Mouse (Mus musculus): ENCODE measurements around the gene Pitx1. TPM values are rescaled to one million over a fixed set of nuclear protein-coding genes. Genes with fewer than 3 reads are reported as not detected.

Gene Pitx1
- polyA plus RNA-seq, 1 experiment = not detected

DNA sequence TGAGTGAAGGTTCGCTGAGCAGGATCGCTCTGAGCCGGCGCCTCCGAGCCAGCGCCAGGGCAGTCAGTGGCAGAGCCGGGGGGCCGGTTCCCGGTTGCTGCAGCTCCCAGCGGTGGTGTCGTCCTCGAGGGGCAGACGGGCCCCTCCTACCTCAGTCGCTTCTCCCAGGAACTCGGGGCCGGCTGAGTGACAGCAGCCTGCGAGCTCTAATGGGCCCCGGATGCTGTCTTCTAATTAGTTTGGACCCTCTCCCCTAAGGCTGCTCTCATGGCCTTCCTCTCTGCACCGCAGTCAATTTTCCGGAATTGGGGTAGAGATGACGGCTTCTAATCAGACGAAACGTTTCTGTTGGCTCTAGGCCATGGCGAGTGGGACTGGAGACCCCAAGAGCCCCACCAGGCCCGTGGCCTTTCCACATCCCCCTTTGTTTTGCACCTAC, 4.3 kb downstream of the Pitx1 start:
- no peak for DNase-seq (ENCODE audit: extremely low spot score in 1 of 2, low spot score in 1 of 2)

- DNase-seq (ENCODE audit: extremely low spot score in 1 of 2, low spot score in 1 of 2) = no peak
These were observed 4.9 kb downstream of the Pitx1 start for GRCm38 (mm10) chr13:55830833-55831721.

GRCm38 (mm10) chr13:55830081-55830832, 5.7 kb downstream of the Pitx1 start:
- no peak for DNase-seq (ENCODE audit: extremely low spot score in 1 of 2, low spot score in 1 of 2)

GRCm38 (mm10) chr13:55829018-55829655, 6.9 kb downstream of the Pitx1 start:
- no peak for DNase-seq (ENCODE audit: extremely low spot score in 1 of 2, low spot score in 1 of 2)

DNA sequence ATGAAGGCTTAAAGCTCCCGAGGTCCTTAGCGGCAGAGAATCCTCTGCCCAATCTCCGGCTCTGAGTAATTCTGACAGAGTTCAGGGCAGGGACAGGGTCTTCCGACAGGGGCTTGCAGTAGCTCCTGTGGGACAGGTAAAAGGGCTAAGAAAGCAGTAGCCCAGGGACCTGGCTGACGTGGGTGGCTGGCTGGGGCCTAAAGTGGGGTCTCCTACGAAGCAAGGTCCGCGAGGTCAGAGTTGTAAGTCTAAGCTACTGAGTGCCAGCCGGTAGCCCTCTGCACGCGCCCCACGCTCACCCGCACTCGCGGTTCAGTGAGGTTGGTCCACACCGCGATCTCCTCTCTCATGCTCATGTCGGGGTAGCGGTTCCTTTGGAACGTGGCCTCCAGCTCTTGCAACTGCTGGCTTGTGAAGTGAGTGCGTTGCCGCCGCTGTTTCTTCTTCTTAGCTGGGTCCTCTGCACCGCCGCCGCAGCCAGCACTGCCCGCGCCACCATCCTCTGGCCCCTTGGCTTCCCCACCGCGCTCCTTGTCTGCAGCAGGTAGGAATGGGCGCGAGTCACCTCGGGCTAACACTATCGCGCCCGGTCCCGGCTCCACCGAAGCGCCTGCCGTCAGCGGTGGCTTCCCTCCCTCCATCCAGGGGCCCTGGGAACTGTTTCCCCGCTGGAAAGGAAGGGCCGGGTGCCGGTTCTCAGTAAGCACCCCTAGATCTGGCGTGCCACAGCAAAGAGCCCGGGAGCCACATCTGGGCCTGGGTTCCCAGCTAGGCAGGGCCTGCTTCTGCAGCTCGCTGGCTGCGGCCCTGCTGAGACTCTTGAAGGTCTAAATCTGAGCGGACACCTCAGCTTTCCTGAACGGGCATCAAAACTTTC, 7.6 kb downstream of the Pitx1 start:
- DNase-seq (ENCODE audit: extremely low spot score in 1 of 2, low spot score in 1 of 2) = no peak

- no peak for DNase-seq (ENCODE audit: extremely low spot score in 1 of 2, low spot score in 1 of 2)
These were observed 8.3 kb downstream of the Pitx1 start for GRCm38 (mm10) chr13:55827679-55828140.

DNA sequence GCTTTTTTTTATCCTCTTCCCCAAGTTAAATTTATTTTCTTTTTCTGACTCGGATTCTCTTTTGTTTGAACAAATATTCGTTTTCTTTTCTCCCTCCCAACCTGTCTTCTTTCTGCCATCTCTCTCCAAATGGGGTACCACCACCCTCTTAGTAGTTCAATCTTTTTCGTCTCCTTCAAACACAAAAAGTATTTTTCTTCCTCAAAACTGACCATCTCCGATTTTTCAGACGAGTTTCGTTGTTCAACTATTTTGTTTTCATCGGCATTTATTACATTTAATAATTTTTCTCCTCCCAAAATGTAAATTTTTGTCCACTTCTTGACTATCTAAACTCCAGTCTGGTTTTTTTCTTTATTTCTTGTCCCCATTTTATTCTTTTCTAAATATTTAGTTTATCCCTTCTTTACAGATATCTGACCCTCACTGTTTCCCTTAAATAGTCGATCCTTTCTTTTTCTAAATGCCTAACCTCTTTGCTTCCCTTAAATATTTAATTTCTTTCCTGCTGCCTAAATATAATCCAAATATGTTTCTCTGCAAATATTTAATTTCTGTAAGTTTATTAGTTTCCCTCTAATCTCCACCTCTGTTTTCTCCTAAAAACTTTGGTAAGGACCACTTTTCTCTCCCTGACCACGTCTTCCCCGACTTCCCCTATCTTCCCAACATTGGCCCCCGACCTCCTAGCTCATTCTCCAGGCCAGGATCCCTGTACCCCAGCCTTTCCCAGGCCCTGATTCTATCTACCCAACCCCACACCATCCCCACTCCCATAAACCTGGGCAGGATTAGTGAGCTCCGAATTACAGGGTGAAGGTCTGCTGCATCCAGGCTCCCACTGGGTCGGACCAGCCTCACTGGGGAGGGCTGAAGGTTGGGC, 9.0 kb downstream of the Pitx1 start:
- DNase-seq (ENCODE audit: extremely low spot score in 1 of 2, low spot score in 1 of 2) = no peak

- DNase-seq (ENCODE audit: extremely low spot score in 1 of 2, low spot score in 1 of 2) = no peak
These were observed 9.9 kb downstream of the Pitx1 start for GRCm38 (mm10) chr13:55826008-55826671.

GRCm38 (mm10) chr13:55825245-55825681, 10.7 kb downstream of the Pitx1 start:
- no peak for DNase-seq (ENCODE audit: extremely low spot score in 1 of 2, low spot score in 1 of 2)

GRCm38 (mm10) chr13:55824151-55824945, 11.6 kb downstream of the Pitx1 start:
- no peak for DNase-seq (ENCODE audit: extremely low spot score in 1 of 2, low spot score in 1 of 2)

DNA sequence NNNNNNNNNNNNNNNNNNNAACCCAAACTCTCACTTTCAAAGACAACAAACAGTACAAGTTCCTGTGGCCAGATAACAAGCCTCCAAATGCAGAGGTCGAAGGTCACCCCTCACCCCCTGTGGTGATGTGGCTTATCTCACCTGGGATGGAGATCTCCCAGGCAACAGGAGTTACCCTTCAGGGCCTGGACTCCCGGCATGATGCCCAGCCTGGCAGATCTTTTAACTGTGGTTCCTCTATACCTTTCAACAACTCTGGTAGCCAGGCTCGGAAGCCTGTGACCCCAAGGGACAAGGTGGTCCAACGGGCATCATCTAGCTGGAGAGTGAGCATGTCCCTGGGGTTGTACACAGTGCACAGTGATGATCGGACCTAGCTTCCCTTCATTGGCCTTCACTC, 13.5 kb downstream of the Pitx1 start:
- DNase-seq (ENCODE audit: extremely low spot score in 1 of 2, low spot score in 1 of 2) = no peak

- DNase-seq (ENCODE audit: extremely low spot score in 1 of 2, low spot score in 1 of 2) = no peak
These were observed 21.2 kb downstream of the Pitx1 start for GRCm38 (mm10) chr13:55814834-55815233.

DNA sequence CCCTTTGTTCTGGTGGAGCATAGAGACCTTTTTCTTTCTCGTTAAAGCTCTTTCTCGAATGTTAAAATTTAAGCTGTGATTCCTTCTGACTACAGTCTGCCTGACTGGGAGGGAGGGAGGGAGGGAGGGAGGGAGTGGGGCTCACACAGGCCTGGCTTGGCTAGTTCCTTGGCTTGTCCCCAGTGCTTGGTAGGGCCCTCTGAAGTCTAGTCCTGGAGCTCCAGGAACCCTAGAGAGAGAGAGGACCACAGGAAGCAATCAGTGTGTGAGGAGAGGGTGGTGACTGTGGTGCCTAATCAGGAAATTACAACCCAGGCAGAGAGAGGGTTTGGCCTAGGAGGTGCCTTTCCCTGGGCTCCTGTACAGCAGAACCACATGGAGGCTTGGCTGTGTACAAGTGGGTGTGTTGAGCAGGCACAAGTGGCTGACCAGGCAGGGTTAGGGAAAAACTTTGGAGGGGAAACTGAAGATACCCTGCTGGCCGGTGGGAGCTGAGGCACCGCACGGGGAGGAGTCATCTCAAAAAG, 22.4 kb downstream of the Pitx1 start:
- DNase-seq (ENCODE audit: extremely low spot score in 1 of 2, low spot score in 1 of 2) = no peak

DNA sequence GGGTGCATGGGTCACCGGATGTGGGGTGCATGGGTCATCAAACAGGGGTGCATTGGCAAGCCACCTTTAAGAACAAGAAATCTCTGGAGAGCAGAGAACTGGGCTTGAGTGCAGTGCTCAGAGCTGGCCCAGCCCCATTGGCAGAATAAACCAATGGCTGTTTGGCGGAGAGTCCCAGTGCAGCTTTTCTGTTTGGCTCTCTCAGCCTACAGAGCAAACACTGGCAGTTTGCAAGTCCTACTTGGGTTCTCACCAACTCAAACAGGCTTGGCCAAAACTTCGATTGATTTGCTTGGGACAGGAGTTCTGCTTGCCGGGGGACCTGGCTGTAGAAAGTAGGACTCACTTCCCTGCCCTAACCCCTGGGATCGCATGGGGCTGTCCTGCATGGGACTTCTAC, 25.0 kb downstream of the Pitx1 start:
- DNase-seq (ENCODE audit: extremely low spot score in 1 of 2, low spot score in 1 of 2) = no peak

DNA sequence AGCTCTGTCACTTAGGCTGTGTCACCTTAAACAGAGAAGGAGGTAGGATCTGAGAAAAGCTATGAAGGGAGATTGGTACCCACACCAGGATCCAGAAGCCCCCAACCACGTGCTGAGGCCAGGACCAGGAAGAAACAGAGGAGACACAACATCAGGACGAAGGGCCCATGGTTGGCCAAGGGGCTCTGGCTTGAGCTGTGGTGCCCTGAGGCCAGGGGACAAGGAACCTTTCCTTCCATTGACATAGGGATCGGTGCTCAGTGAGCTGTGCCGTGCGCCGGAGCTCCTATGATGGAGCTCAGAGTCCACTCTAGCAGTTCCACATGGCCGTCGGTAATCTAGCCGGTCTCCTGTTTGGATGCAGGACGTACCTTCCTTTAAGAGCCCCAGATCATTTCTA, 26.3 kb downstream of the Pitx1 start:
- no peak for DNase-seq (ENCODE audit: extremely low spot score in 1 of 2, low spot score in 1 of 2)

- no peak for DNase-seq (ENCODE audit: extremely low spot score in 1 of 2, low spot score in 1 of 2)
These were observed 26.9 kb downstream of the Pitx1 start for GRCm38 (mm10) chr13:55809041-55809623.

DNA sequence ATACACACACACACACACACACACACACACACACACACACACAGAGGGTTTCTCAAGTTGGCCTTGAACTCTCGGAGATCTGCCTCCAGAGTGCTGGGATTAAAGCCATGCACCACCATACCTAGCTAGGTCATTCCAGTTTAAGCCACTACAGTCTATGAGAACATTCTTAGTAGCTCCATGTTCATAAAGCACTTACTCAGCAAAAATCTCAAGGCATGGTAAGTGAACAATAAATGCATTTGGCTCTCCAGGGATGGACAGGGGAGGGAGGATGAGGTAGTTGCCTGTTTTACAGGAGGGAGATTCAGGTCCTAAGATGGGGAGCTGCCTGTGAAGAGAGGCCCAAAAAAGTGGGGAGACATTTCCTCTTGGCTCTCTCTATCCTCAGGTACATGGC, 32.0 kb downstream of the Pitx1 start:
- no peak for DNase-seq (ENCODE audit: extremely low spot score in 1 of 2, low spot score in 1 of 2)

All from frontal cortex, adult 2 months (tissue).